Mouse (Mus musculus) liver, embryonic 14.5 days (tissue): Measurements from ENCODE around the gene Atg9b.

Experiments
- CTCF ChIP-seq: IDR thresholded peaks from 2 replicates; pipeline ENCODE4 v1.5.1; 2016; ENCODE audit warnings: antibody characterized with exemption, low read depth, control low read depth
- EP300 ChIP-seq: IDR thresholded peaks from 2 replicates; pipeline ENCODE4 v1.6.1; 2016; ENCODE audit warnings: antibody characterized with exemption, low read depth

DNA sequence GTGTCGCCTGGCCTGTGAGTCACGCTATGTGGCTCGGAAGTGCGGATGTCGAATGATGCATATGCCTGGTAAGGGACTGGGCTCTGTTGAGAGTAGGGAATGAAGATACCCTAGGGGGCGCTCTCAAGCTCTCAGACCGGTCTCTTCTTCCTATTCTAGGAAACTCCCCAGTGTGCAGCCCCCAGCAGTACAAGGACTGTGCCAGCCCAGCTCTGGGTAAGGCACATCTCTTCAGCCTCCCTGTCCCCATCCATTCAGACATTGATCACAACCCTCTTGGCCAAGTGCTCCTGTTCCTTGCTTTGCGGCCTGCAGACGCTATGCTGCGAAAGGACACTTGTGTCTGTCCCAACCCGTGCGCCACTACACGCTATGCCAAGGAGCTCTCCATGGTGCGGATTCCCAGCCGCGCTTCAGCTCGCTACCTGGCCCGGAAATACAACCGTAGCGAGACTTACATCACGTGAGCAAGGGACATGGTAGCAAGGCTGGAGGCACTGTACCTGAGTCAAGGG is 24.3 kb upstream of the Atg9b start:
- TF ChIP-seq CTCF: peak; percentile 72
- no peak for TF ChIP-seq EP300
